In the genomic region with DNA sequence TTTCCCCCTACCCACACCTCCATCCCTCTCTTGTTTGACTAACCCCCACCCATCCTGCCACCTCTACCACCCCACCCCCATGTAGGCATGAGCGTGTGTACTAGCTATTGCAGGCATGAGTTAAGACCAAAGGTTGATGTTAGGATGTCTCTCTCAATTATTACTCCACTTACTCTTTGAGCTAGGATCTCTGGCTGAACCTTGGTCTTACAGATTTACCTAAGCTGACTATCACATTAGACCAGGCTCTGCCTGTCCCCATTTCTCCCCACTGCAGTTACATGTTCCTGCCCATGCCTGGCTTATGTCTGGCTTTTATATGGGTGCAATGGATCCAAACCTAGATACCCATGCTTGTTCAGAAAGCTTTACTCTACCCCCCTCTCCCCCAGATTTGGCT, we compare ENCODE assay signal across 21 mouse cellular contexts. TPM values are rescaled to one million over a fixed set of nuclear protein-coding genes. Genes with fewer than 3 reads are reported as not detected.
"Had no signal": no experiment of that assay in that cellular context is flagged by ENCODE, and none has a peak within 500 bp of the region (broad histone marks: within the 10 kb centered on the region; RNA-seq: fewer than 3 reads in every experiment).

No protein-coding gene starts in this region.

- H3K27ac ChIP-seq: intestine, embryonic 15.5 days; left cerebral cortex, adult 2 months; limb, embryonic 12.5 days; limb, embryonic 15.5 days; macrophage; midbrain, embryonic 12.5 days; midbrain, embryonic 15.5 days; neural tube, embryonic 13.5 days had no signal

- H3K9ac ChIP-seq: intestine, embryonic 15.5 days; limb, embryonic 12.5 days; limb, embryonic 15.5 days; lung, embryonic 14.5 days; midbrain, embryonic 12.5 days; midbrain, embryonic 15.5 days; neural tube, embryonic 13.5 days had no signal

- H3K4me1 ChIP-seq: intestine, embryonic 15.5 days; limb, embryonic 12.5 days; limb, embryonic 15.5 days; midbrain, embryonic 12.5 days; midbrain, embryonic 15.5 days; neural tube, embryonic 13.5 days had no signal

- DNase-seq: kidney, adult 11 months; kidney, postnatal 14 days; layer of hippocampus, postnatal 36 days; lung, embryonic 14.5 days; retina, postnatal 1 day; thymus, adult 18-20 months; thymus, postnatal 36 days had no signal

- ATAC-seq: intestine, embryonic 15.5 days; lung, postnatal 0 days; midbrain, embryonic 15.5 days had no signal

- H3K36me3 ChIP-seq: intestine, embryonic 15.5 days; limb, embryonic 12.5 days; limb, embryonic 15.5 days; midbrain, embryonic 12.5 days; midbrain, embryonic 15.5 days; neural tube, embryonic 13.5 days had no signal

- H3K4me3 ChIP-seq: intestine, embryonic 15.5 days; left cerebral cortex, adult 2 months; limb, embryonic 12.5 days; limb, embryonic 15.5 days; midbrain, embryonic 12.5 days; midbrain, embryonic 15.5 days; myocyte; neural tube, embryonic 13.5 days had no signal

- H3K27me3 ChIP-seq: intestine, embryonic 15.5 days; limb, embryonic 12.5 days; limb, embryonic 15.5 days; midbrain, embryonic 12.5 days; midbrain, embryonic 15.5 days; neural tube, embryonic 13.5 days had no signal

- H3K9me3 ChIP-seq: intestine, embryonic 15.5 days; limb, embryonic 12.5 days; limb, embryonic 15.5 days; midbrain, embryonic 12.5 days; midbrain, embryonic 15.5 days; neural tube, embryonic 13.5 days had no signal

- H3K4me2 ChIP-seq: intestine, embryonic 15.5 days; limb, embryonic 12.5 days; limb, embryonic 15.5 days; lung, embryonic 14.5 days; midbrain, embryonic 12.5 days; midbrain, embryonic 15.5 days; neural tube, embryonic 13.5 days had no signal

RNA-seq across cellular contexts. Expression of a gene that starts 21.3 kb away (rescaled TPM):
- polyA plus RNA-seq: intestine, embryonic 15.5 days; kidney, embryonic 14.5 days; limb, embryonic 12.5 days; limb, embryonic 15.5 days; lung, embryonic 14.5 days; lung, postnatal 0 days; macrophage; midbrain, embryonic 12.5 days; midbrain, embryonic 15.5 days; myocyte; neural tube, embryonic 13.5 days; spleen, adult 2 months; stomach, embryonic 16.5 days; urinary bladder, adult 2 months had no signal

RNA-seq across cellular contexts. Expression of a gene that starts 26.4 kb away (rescaled TPM):
- polyA plus RNA-seq: intestine, embryonic 15.5 days; kidney, embryonic 14.5 days; limb, embryonic 12.5 days; limb, embryonic 15.5 days; lung, embryonic 14.5 days; lung, postnatal 0 days; macrophage; midbrain, embryonic 12.5 days; midbrain, embryonic 15.5 days; myocyte; neural tube, embryonic 13.5 days; spleen, adult 2 months; stomach, embryonic 16.5 days; urinary bladder, adult 2 months had no signal
